Mouse (Mus musculus) liver, embryonic 14.5 days (tissue): Measurements from ENCODE around the gene Ube2cbp.

Experiments used
- CTCF ChIP-seq: IDR thresholded peaks from 2 replicates; pipeline ENCODE4 v1.5.1; 2016; ENCODE audit warnings: antibody characterized with exemption, low read depth, control low read depth
- EP300 ChIP-seq: IDR thresholded peaks from 2 replicates; pipeline ENCODE4 v1.6.1; 2016; ENCODE audit warnings: antibody characterized with exemption, low read depth

- no peak for TF ChIP-seq CTCF
- no peak for TF ChIP-seq EP300
Observed at GRCm38 (mm10) chr9:86298596-86298995, 166.2 kb downstream of the Ube2cbp start.
